Mouse (Mus musculus): Measurements from ENCODE around the gene Ppif. TPM values are rescaled to one million over a fixed set of nuclear protein-coding genes. Genes with fewer than 3 reads are reported as not detected.

Gene Ppif
- polyA plus RNA-seq, 1 experiment from 2014 or later, result 28.4 TPM

- Histone ChIP-seq H3K4me2 (ENCODE audit: low read depth, low read length) (no peak overlapping the region), H3K4me3 (ENCODE audit: low read depth, low read length) (no peak overlapping the region), H3K4me1 (ENCODE audit: control insufficient read depth, insufficient read depth, low read length) (peaks cover 19% of the 10 kb centered on the region), H3K27ac (replicated peaks; ENCODE audit: low read depth, low read length) (no peak overlapping the region), H3K36me3 (ENCODE audit: control insufficient read depth, insufficient read depth, low read length) (peaks cover 24% of the 10 kb centered on the region), H3K9ac (ENCODE audit: low read depth, low read length) (no peak overlapping the region), H3K9me3 (ENCODE audit: control insufficient read depth, low read length) (no peaks in the 10 kb centered on the region), H3K27me3 (replicated peaks; ENCODE audit: control insufficient read depth, insufficient read depth, low read length) (no peaks in the 10 kb centered on the region)
- DNase-seq (ENCODE audit: low spot score), result no peak
- WGBS, result 87% methylated on average over 6 of the region's 6 CpGs
- ATAC-seq (ENCODE audit: low read depth), result no peak
Observed at GRCm38 (mm10) chr14:25746371-25746770, 52.4 kb downstream of the Ppif start.

GRCm38 (mm10) chr14:25746971-25747945 is 53.3 kb downstream of the Ppif start:
- no peak overlapping the region for H3K9ac ChIP-seq (ENCODE audit: low read depth, low read length)
- H3K9me3 ChIP-seq (ENCODE audit: control insufficient read depth, low read length), result no peaks in the 10 kb centered on the region
- 0 out of 2 replicates have a peak overlapping the region, but pooled peaks have one; percentile 11 for H3K27ac ChIP-seq (replicated peaks; ENCODE audit: low read depth, low read length)
- H3K27me3 ChIP-seq (replicated peaks; ENCODE audit: control insufficient read depth, insufficient read depth, low read length), result no peaks in the 10 kb centered on the region
- no peak overlapping the region for H3K4me3 ChIP-seq (ENCODE audit: low read depth, low read length)
- ATAC-seq (ENCODE audit: low read depth) (peak; percentile 79), DNase-seq (ENCODE audit: low spot score) (peak; percentile 70)
- peaks cover 19% of the 10 kb centered on the region for H3K4me1 ChIP-seq (ENCODE audit: control insufficient read depth, insufficient read depth, low read length)
- H3K36me3 ChIP-seq (ENCODE audit: control insufficient read depth, insufficient read depth, low read length), result peaks cover 31% of the 10 kb centered on the region
- WGBS, result 67% methylated on average over 20 of the region's 21 CpGs
- H3K4me2 ChIP-seq (ENCODE audit: low read depth, low read length), result no peak overlapping the region

- Histone ChIP-seq H3K4me1 (ENCODE audit: control insufficient read depth, insufficient read depth, low read length) (peaks cover 19% of the 10 kb centered on the region), H3K36me3 (ENCODE audit: control insufficient read depth, insufficient read depth, low read length) (peaks cover 32% of the 10 kb centered on the region), H3K27ac (replicated peaks; ENCODE audit: low read depth, low read length) (0 out of 2 replicates have a peak overlapping the region, but pooled peaks have one; percentile 11), H3K9ac (ENCODE audit: low read depth, low read length) (no peak overlapping the region), H3K9me3 (ENCODE audit: control insufficient read depth, low read length) (no peaks in the 10 kb centered on the region), H3K4me2 (ENCODE audit: low read depth, low read length) (no peak overlapping the region), H3K4me3 (ENCODE audit: low read depth, low read length) (no peak overlapping the region), H3K27me3 (replicated peaks; ENCODE audit: control insufficient read depth, insufficient read depth, low read length) (no peaks in the 10 kb centered on the region)
- 58% methylated on average over 5 of the region's 7 CpGs for WGBS
- DNase-seq (ENCODE audit: low spot score) (no peak), ATAC-seq (ENCODE audit: low read depth) (no peak)
Observed at GRCm38 (mm10) chr14:25747996-25748756, 54.2 kb downstream of the Ppif start.

GRCm38 (mm10) chr14:25749143-25749909 is 55.4 kb downstream of the Ppif start:
- peaks cover 19% of the 10 kb centered on the region for H3K4me1 ChIP-seq (ENCODE audit: control insufficient read depth, insufficient read depth, low read length)
- H3K9me3 ChIP-seq (ENCODE audit: control insufficient read depth, low read length), result no peaks in the 10 kb centered on the region
- peaks cover 36% of the 10 kb centered on the region for H3K36me3 ChIP-seq (ENCODE audit: control insufficient read depth, insufficient read depth, low read length)
- ATAC-seq (ENCODE audit: low read depth), result no peak
- H3K4me3 ChIP-seq (ENCODE audit: low read depth, low read length), result no peak overlapping the region
- H3K27me3 ChIP-seq (replicated peaks; ENCODE audit: control insufficient read depth, insufficient read depth, low read length), result no peaks in the 10 kb centered on the region
- H3K27ac ChIP-seq (replicated peaks; ENCODE audit: low read depth, low read length), result peak overlapping the region; percentile 35
- 21% methylated on average over 13 of the region's 13 CpGs for WGBS
- no peak overlapping the region for H3K4me2 ChIP-seq (ENCODE audit: low read depth, low read length)
- DNase-seq (ENCODE audit: low spot score), result peak; percentile 70
- no peak overlapping the region for H3K9ac ChIP-seq (ENCODE audit: low read depth, low read length)

Other genes with a start within 250 kb of the Ppif start
- gene Zmiz1, start 235.0 kb upstream of the Ppif start, polyA plus RNA-seq (2014; fragmentation: Nextera tagmentation; extraction: Ambion mirVana), result 31.3 and 36.6 TPM in 2 replicates
- gene Zcchc24, start 74.9 kb downstream of the Ppif start, polyA plus RNA-seq (2014; fragmentation: Nextera tagmentation; extraction: Ambion mirVana), result 45.6 and 48.1 TPM in 2 replicates
- 27.6 and 30.2 TPM in 2 replicates for gene Anxa11, start 148.0 kb downstream of the Ppif start, polyA plus RNA-seq (2014; fragmentation: Nextera tagmentation; extraction: Ambion mirVana)
- gene Plac9a, start 208.9 kb downstream of the Ppif start, polyA plus RNA-seq (2014; fragmentation: Nextera tagmentation; extraction: Ambion mirVana), result 0.62 TPM in 1 of 2 replicates, not detected in the other
- gene Tmem254a, start 233.5 kb downstream of the Ppif start, polyA plus RNA-seq (2014; fragmentation: Nextera tagmentation; extraction: Ambion mirVana), result 2.6 and 5.5 TPM in 2 replicates
- not detected in 2 replicates for gene Cphx1, start 244.2 kb downstream of the Ppif start, polyA plus RNA-seq (2014; fragmentation: Nextera tagmentation; extraction: Ambion mirVana)

Measured in embryonic facial prominence, embryonic 14.5 days (tissue).